Mouse (Mus musculus) gonadal fat pad, adult 2 months (tissue): ENCODE measurements around the gene Ccn5. TPM values are rescaled to one million over a fixed set of nuclear protein-coding genes. Genes with fewer than 3 reads are reported as not detected.

Experiments used
- DNase-seq: peaks from one replicate; pipeline ENCODE4 v3.0.0-alpha.2; 2012; ENCODE audit warnings: low read depth
- polyA plus RNA-seq: library from polyadenylated mRNA; depleted of rRNA; stranded (reverse); fragments of >200 nt; gene quantifications from 2 replicates; pipeline ENCODE4 v1.2.3, GENCODE M21; 2012; rRNA removed

The Ccn5 gene
- polyA plus RNA-seq, 1 experiment = 19.9 TPM

- no peak for DNase-seq
These were observed 21.4 kb downstream of the Ccn5 start for GRCm38 (mm10) chr2:163842043-163842442.

- no peak for DNase-seq
These were observed 32.8 kb downstream of the Ccn5 start, which contains the start of gene Kcnk15 for GRCm38 (mm10) chr2:163853461-163853901. Kcnk15 (plus strand) TSS chr2:163853651.

GRCm38 (mm10) chr2:163857233-163857632, 36.6 kb downstream of the Ccn5 start:
- no peak for DNase-seq

- DNase-seq = no peak
These were observed 37.7 kb downstream of the Ccn5 start for GRCm38 (mm10) chr2:163858254-163858947.

GRCm38 (mm10) chr2:163865311-163865710, 44.6 kb downstream of the Ccn5 start:
- DNase-seq = no peak

GRCm38 (mm10) chr2:163866061-163866460, 45.4 kb downstream of the Ccn5 start:
- no peak for DNase-seq

- DNase-seq = no peak
These were observed 49.1 kb downstream of the Ccn5 start for GRCm38 (mm10) chr2:163869783-163870182.

- DNase-seq = no peak
These were observed 50.6 kb downstream of the Ccn5 start for GRCm38 (mm10) chr2:163871266-163871665.

- no peak for DNase-seq
These were observed 51.2 kb downstream of the Ccn5 start for GRCm38 (mm10) chr2:163871906-163872305.

GRCm38 (mm10) chr2:163874877-163875276, 54.2 kb downstream of the Ccn5 start:
- DNase-seq = no peak

- DNase-seq = no peak
These were observed 54.8 kb downstream of the Ccn5 start for GRCm38 (mm10) chr2:163875484-163875883.

- DNase-seq = no peak
These were observed 56.3 kb downstream of the Ccn5 start for GRCm38 (mm10) chr2:163876830-163877498.

- no peak for DNase-seq
These were observed 60.2 kb downstream of the Ccn5 start for GRCm38 (mm10) chr2:163880891-163881290.

Other genes starting within 250 kb of the Ccn5 start
- 15.4 and 16.5 TPM in 2 replicates for gene Ttpal, start 218.5 kb upstream of the Ccn5 start, polyA plus RNA-seq
- 605 and 667 TPM in 2 replicates for gene Serinc3, start 175.7 kb upstream of the Ccn5 start, polyA plus RNA-seq
- 79.3 and 88.5 TPM in 2 replicates for gene Pkig, start 162.5 kb upstream of the Ccn5 start, polyA plus RNA-seq
- gene Ada, start 70.6 kb upstream of the Ccn5 start, polyA plus RNA-seq = 3.4 and 3.8 TPM in 2 replicates
- not detected in 2 replicates for gene Kcnk15, start 32.8 kb downstream of the Ccn5 start, polyA plus RNA-seq
- gene Rims4, start 97.8 kb downstream of the Ccn5 start, polyA plus RNA-seq = 0.96 and 1.2 TPM in 2 replicates
- 95.3 and 100 TPM in 2 replicates for gene Ywhab, start 174.1 kb downstream of the Ccn5 start, polyA plus RNA-seq
- 24.0 and 36.7 TPM in 2 replicates for gene Pabpc1l, start 204.6 kb downstream of the Ccn5 start, polyA plus RNA-seq
- gene Stk4, start 249.5 kb downstream of the Ccn5 start, polyA plus RNA-seq = 15.0 and 16.1 TPM in 2 replicates